Mouse (Mus musculus): Measurements from ENCODE around the gene Zfp619. TPM values are rescaled to one million over a fixed set of nuclear protein-coding genes. Genes with fewer than 3 reads are reported as not detected.

The Zfp619 gene
- polyA plus RNA-seq, 1 experiment, result 0.75 TPM

DNA sequence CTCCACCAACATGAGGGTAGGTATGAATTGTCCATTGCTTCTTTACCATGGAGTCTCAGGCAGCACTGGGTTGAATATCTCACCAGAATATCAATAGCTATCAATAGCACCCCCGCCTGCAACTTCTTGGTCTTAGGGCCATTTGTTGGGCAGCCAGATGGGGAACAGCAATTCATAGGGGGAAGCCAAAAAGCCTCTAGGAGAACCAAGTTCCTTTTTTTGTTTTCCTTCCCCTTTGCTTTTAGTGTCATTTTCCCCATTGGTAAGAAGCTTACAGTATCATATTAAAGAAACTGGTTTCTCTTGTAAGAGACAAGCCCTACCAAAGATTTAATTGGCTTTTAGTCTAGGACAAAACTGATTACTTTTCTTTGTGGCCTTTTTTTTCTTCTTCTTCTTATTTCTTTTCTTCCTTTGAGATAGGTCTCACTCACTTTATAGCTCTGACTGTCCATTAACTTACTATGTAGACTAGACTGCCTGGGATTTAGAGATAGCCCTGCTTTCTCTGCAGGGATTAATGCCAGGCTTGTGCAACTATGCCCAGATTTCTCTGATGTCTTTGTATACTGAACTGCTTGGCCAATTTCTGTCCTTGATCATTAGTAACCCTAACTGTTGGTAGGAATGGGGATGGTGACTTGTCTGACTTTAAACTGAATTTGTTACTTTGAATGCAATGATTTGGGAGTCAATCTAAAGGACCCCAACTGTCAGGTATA is 6.3 kb downstream of the Zfp619 start:
- Histone ChIP-seq H3K27ac (ENCODE audit: control insufficient read depth, insufficient read depth, low read depth, low read length, poor library complexity) (no peak overlapping the region), H3K4me1 (ENCODE audit: control insufficient read depth, insufficient read depth, low read length) (no peaks in the 10 kb centered on the region), H3K4me3 (replicated peaks; ENCODE audit: control insufficient read depth, low read depth, low read length) (no peak overlapping the region)
- TF ChIP-seq CTCF (IDR thresholded peaks at IDR 0.05; ENCODE audit: control insufficient read depth, insufficient read depth, low read length) (no peak), POLR2A (IDR thresholded peaks at IDR 0.05; ENCODE audit: borderline replicate concordance, control insufficient read depth, low read depth, low read length) (no peak)
- WGBS, result 8% methylated on average over 1 of the region's 1 CpGs

DNA sequence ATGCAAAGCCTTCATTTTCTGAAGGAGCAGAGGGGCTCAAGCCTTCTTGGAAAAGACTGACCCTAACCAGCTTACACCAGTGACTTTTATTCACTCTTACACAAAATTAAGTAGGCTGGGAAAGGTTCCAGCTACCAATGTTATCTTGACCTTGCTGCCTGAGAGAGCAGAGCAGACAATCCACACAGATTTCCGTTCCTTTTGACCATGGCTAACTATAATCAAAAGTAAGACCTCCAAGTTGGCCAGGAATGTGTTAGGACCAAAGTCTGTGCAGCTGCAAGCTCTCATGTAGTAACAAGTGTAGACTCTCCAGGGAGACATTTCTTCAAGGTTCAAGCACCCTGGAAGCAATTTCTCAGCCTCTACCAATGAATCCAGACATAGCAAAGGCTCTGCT is 25.6 kb downstream of the Zfp619 start:
- TF ChIP-seq CTCF (IDR thresholded peaks at IDR 0.05; ENCODE audit: control insufficient read depth, insufficient read depth, low read length), result no peak
- TF ChIP-seq POLR2A (IDR thresholded peaks at IDR 0.05; ENCODE audit: borderline replicate concordance, control insufficient read depth, low read depth, low read length), result no peak
- Histone ChIP-seq H3K4me3 (replicated peaks; ENCODE audit: control insufficient read depth, low read depth, low read length) (no peak overlapping the region), H3K27ac (ENCODE audit: control insufficient read depth, insufficient read depth, low read depth, low read length, poor library complexity) (no peak overlapping the region), H3K4me1 (ENCODE audit: control insufficient read depth, insufficient read depth, low read length) (no peaks in the 10 kb centered on the region)
- 72% methylated on average over 1 of the region's 1 CpGs for WGBS

DNA sequence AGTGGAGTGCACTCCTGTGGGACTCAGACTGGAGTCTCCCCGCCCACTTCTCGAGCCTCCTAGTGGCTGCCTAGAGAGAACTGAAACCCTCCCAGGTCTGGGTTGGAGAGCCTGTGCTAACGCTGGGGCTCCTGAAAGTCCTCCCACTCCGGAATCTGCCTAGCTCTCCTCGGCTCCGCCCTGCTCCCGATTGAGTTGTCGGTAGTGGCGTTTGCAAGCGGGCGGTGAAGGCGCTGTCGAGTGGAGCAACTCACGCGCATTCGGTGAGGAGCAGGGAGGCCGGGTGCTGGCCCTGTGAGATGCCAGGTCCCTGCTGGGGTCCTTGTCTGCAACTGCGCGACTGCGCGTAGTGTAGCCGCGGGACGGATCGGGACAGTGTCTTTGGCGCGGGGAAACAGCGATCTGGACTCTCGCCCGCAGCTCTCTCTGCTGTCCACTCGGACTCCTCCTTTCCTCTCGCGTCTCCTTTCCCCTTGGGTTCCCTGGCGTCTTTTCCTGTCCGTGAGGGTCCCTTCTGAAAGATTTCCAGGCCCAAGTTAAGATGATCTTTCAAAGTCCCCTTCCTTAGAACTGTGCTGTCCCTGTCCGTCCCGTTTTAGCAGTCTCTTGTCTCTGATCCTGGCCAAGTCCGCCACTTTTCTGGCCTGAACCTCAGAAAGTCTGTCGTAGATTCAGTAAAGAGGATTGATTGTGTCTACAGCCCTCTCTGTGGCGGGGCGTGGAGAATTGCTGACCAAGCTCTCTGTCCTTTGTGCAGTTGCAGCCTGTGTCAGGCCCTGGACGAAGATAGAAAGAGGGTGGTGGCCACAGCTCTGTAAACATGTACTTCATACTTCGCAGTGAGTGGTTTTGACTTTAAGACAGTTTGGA is 26.9 kb downstream of the Zfp619 start:
- no peaks in the 10 kb centered on the region for H3K4me1 ChIP-seq (ENCODE audit: control insufficient read depth, insufficient read depth, low read length)
- H3K4me3 ChIP-seq (replicated peaks; ENCODE audit: control insufficient read depth, low read depth, low read length), result peak overlapping the region; percentile 64
- WGBS, result 1% methylated on average over 43 of the region's 43 CpGs
- peak; percentile 64 for TF ChIP-seq POLR2A (IDR thresholded peaks at IDR 0.05; ENCODE audit: borderline replicate concordance, control insufficient read depth, low read depth, low read length)
- 0 out of 2 replicates have a peak, but pooled peaks have one; percentile 13 for TF ChIP-seq CTCF (IDR thresholded peaks at IDR 0.05; ENCODE audit: control insufficient read depth, insufficient read depth, low read length)
- H3K27ac ChIP-seq (ENCODE audit: control insufficient read depth, insufficient read depth, low read depth, low read length, poor library complexity), result peak overlapping the region; percentile 43

DNA sequence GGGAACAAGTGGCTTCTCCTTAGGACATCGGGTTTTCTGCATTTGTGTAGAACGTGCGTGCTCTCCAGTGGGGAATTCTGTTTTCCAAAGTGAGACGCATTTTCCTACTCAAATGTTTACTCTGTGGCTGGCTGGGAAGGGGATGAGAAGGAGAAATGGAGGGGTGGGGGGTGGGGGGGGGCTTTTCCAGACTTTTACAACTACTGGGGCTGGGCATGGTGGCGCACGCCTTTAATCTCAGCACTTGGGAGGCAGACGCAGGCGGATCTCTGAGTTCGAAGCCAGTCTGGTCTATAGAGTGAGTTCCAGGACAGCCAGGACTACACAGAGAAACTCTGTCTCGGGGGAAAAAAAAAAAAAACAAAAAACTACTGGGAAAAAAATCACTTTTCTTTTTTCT is 27.6 kb downstream of the Zfp619 start:
- 65% methylated on average over 10 of the region's 10 CpGs for WGBS
- Histone ChIP-seq H3K27ac (ENCODE audit: control insufficient read depth, insufficient read depth, low read depth, low read length, poor library complexity) (no peak overlapping the region), H3K4me1 (ENCODE audit: control insufficient read depth, insufficient read depth, low read length) (no peaks in the 10 kb centered on the region), H3K4me3 (replicated peaks; ENCODE audit: control insufficient read depth, low read depth, low read length) (no peak overlapping the region)
- TF ChIP-seq POLR2A (IDR thresholded peaks at IDR 0.05; ENCODE audit: borderline replicate concordance, control insufficient read depth, low read depth, low read length), result no peak

DNA sequence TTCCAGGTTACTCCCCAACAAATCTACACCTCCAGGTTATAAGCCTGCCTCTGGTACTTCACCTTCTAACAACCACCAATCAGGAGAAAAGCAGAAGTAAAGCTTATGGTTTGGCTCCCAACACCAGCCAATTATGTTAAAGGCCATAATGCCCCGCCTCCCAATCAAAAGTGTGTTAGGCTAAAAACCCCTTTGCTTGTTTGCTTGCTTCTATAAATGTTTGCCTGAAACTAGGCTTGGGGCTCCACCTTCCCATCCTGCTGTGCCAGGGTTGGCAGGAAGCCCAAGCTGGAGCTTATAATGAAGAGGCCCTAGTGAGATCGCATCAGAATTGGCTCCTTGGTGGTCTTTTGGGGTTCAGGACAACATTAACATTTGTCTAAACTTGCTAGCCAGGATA is 31.8 kb downstream of the Zfp619 start:
- no peaks in the 10 kb centered on the region for H3K4me1 ChIP-seq (ENCODE audit: control insufficient read depth, insufficient read depth, low read length)
- no peak overlapping the region for H3K27ac ChIP-seq (ENCODE audit: control insufficient read depth, insufficient read depth, low read depth, low read length, poor library complexity)
- 77% methylated on average over 2 of the region's 2 CpGs for WGBS
- no peak for TF ChIP-seq POLR2A (IDR thresholded peaks at IDR 0.05; ENCODE audit: borderline replicate concordance, control insufficient read depth, low read depth, low read length)
- no peak for TF ChIP-seq CTCF (IDR thresholded peaks at IDR 0.05; ENCODE audit: control insufficient read depth, insufficient read depth, low read length)
- no peak overlapping the region for H3K4me3 ChIP-seq (replicated peaks; ENCODE audit: control insufficient read depth, low read depth, low read length)

DNA sequence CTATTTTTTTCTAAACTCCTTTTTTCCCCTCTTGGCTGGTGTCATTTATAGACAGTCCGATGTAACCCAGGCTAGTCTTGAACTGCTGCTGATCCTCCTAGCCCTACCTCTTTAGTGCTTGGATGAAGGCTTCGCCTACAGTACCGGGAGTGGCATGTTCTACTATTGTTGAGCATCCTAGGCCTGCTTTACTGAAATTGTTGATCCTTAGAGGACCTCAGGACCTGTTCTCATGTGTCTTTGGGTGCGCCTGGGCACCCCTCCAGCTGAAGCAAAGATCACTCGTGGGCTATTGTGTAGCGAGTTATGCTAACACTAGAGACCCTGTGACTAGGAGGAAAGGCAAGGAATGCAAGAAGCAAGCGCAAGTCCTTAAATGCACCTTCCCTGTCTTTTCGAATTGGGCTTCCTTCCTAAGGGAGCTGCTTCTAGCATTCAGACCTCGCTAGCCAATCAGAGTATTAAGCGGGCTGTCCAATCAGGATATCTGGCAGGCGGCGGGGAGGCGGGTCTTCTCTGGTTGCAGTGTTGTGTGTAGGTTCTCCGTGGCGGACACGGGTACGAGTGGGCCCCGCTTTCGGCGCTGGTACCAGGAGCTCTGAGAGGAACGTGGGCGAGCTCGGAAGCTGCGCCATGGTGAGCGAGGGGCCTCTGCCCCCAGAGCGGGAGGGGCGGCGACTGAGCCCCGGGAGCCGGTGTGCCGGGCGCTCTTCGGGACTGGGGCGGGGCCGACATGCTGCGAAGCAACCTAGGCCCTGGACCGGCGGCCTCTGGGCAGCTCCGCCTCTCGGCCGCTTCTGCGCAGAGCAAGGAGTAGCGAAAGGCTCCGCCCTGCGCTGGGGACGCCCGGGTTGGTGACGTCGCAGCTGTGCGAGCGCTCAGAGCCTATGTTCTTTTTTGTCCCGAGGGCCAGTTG is 34.7 kb downstream of the Zfp619 start:
- 4% methylated on average over 52 of the region's 52 CpGs for WGBS
- Histone ChIP-seq H3K27ac (ENCODE audit: control insufficient read depth, insufficient read depth, low read depth, low read length, poor library complexity) (peak overlapping the region; percentile 93), H3K4me3 (replicated peaks; ENCODE audit: control insufficient read depth, low read depth, low read length) (peak overlapping the region; percentile 93), H3K4me1 (ENCODE audit: control insufficient read depth, insufficient read depth, low read length) (no peaks in the 10 kb centered on the region)
- TF ChIP-seq CTCF (IDR thresholded peaks at IDR 0.05; ENCODE audit: control insufficient read depth, insufficient read depth, low read length), result no peak
- TF ChIP-seq POLR2A (IDR thresholded peaks at IDR 0.05; ENCODE audit: borderline replicate concordance, control insufficient read depth, low read depth, low read length), result peak; percentile 47; the same call in 1 of the 2 replicates

DNA sequence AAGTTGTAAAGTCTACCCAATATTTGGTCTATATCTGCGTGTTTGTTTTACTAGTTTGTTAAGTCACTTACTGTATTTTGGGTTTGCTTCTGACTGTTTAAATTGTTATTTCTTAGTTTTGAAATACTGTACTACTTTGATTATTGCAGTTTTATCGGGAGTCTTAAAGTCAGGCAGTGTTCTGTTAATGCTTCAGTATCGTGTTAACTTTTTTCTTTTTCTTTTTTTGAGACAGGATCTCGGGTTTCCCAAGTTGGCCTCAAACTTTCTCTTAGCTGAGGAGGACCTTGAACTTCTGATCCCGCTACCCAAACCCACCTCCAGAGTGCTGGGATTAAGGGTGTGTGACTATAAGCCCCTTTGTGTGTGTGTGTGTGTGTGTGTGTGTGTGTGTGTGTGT is 35.4 kb downstream of the Zfp619 start:
- WGBS, result 2% methylated on average over 5 of the region's 5 CpGs
- H3K4me3 ChIP-seq (replicated peaks; ENCODE audit: control insufficient read depth, low read depth, low read length), result peak overlapping the region; percentile 93
- 0 out of 2 replicates have a peak overlapping the region, but pooled peaks have one; percentile 24 for H3K27ac ChIP-seq (ENCODE audit: control insufficient read depth, insufficient read depth, low read depth, low read length, poor library complexity)
- no peaks in the 10 kb centered on the region for H3K4me1 ChIP-seq (ENCODE audit: control insufficient read depth, insufficient read depth, low read length)
- no peak for TF ChIP-seq POLR2A (IDR thresholded peaks at IDR 0.05; ENCODE audit: borderline replicate concordance, control insufficient read depth, low read depth, low read length)

DNA sequence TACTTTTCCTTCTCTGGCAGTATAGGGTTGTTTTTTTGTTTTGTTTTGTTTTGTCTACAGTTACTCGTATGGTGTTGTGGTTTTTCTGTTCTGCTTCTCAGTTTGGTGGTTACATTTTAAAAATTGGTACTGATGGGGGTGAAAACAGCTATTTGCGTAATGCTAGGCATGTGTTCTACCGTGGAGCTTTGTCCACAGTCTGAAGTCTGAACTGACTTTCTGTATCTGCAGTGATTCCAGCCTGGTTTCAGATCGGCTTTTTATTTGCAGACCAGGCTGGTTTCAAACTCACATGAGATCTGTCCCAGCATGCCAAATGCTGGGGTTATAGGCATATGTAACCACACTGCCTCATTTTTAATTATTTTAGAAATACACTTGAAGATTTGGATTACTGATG is 36.3 kb downstream of the Zfp619 start:
- Histone ChIP-seq H3K4me3 (replicated peaks; ENCODE audit: control insufficient read depth, low read depth, low read length) (no peak overlapping the region), H3K27ac (ENCODE audit: control insufficient read depth, insufficient read depth, low read depth, low read length, poor library complexity) (no peak overlapping the region), H3K4me1 (ENCODE audit: control insufficient read depth, insufficient read depth, low read length) (no peaks in the 10 kb centered on the region)
- 46% methylated on average over 4 of the region's 4 CpGs for WGBS
- no peak for TF ChIP-seq POLR2A (IDR thresholded peaks at IDR 0.05; ENCODE audit: borderline replicate concordance, control insufficient read depth, low read depth, low read length)
- TF ChIP-seq CTCF (IDR thresholded peaks at IDR 0.05; ENCODE audit: control insufficient read depth, insufficient read depth, low read length), result no peak

Data from bone marrow, adult 2 months (tissue).